Mouse (Mus musculus): ENCODE data around the gene Arf1. TPM values are rescaled to one million over a fixed set of nuclear protein-coding genes. Genes with fewer than 3 reads are reported as not detected.

Arf1 gene
- polyA plus RNA-seq, 1 experiment from 2014 or later: 397 TPM

Other genes with a start within 250 kb of the Arf1 start
- gene Obscn, start 91.9 kb downstream of the Arf1 start, polyA plus RNA-seq (2018): 0.01 TPM in 1 of 3 replicates, not detected in the others
- gene Iba57, start 64.5 kb downstream of the Arf1 start, polyA plus RNA-seq (2018): 2.9 to 4.7 TPM (median 3.3 TPM) in 3 replicates
- not detected in 3 replicates for gene Gjc2, start 45.1 kb downstream of the Arf1 start, polyA plus RNA-seq (2018)
- 11.6 to 29.1 TPM (median 24.4 TPM) in 3 replicates for gene Guk1, start 36.1 kb downstream of the Arf1 start, polyA plus RNA-seq (2018)
- gene Mrpl55, start 25.8 kb downstream of the Arf1 start, polyA plus RNA-seq (2018): 17.9 to 36.6 TPM (median 21.0 TPM) in 3 replicates
- gene 2310033P09Rik, start 19.9 kb downstream of the Arf1 start, polyA plus RNA-seq (2018): 17.8 to 25.4 TPM (median 20.3 TPM) in 3 replicates
- gene Wnt3a, start 62.5 kb upstream of the Arf1 start, polyA plus RNA-seq (2018): not detected in 3 replicates
- 0.10 to 0.41 TPM (median 0.34 TPM) in 3 replicates for gene Wnt9a, start 78.7 kb upstream of the Arf1 start, polyA plus RNA-seq (2018)
- 0.11 TPM in 1 of 3 replicates, not detected in the others for gene Prss38, start 147.4 kb upstream of the Arf1 start, polyA plus RNA-seq (2018)
- gene Jmjd4, start 221.8 kb upstream of the Arf1 start, polyA plus RNA-seq (2018): 3.3 to 4.3 TPM (median 3.3 TPM) in 3 replicates
- gene Snap47, start 222.9 kb upstream of the Arf1 start, polyA plus RNA-seq (2018): 20.2 to 31.5 TPM (median 30.9 TPM) in 3 replicates
- gene Zfp867, start 244.2 kb upstream of the Arf1 start, polyA plus RNA-seq (2018): 1.2 to 1.7 TPM (median 1.6 TPM) in 3 replicates

All from macrophage (primary cell).